Mouse (Mus musculus) brain, embryonic 14.5 days (tissue): Measurements from ENCODE around the gene Smok2b. TPM values are rescaled to one million over a fixed set of nuclear protein-coding genes. Genes with fewer than 3 reads are reported as not detected.
"Not testable (repeated sequence)": the region's sequence is repeated elsewhere in the genome, so short reads cannot be mapped to it uniquely, and the experiment has no call there.

ENCODE experiments used
- DNase-seq: peaks from one replicate; pipeline ENCODE4 v3.0.0-alpha.2; 2011; ENCODE audit warnings: low read depth
- CTCF ChIP-seq: fragments of 200-500 bp; IDR thresholded peaks from 2 replicates; pipeline ENCODE4 v1.5.1; 2012; ENCODE audit warnings: inconsistent platforms, mild to moderate bottlenecking, moderate library complexity, borderline replicate concordance; ENCODE audit not compliant: insufficient read depth, insufficient read length; ENCODE audit errors: extremely low read depth
- POLR2A ChIP-seq: fragments of 200-500 bp; IDR thresholded peaks from 2 replicates; pipeline ENCODE4 v1.6.1; 2012; ENCODE audit warnings: mild to moderate bottlenecking, inconsistent platforms, borderline replicate concordance; ENCODE audit not compliant: poor library complexity, insufficient read depth, insufficient read length, severe bottlenecking; ENCODE audit errors: extremely low read depth
- polyA plus RNA-seq: library from polyadenylated mRNA; depleted of rRNA; stranded (reverse); fragments of >200 nt; gene quantifications from 2 replicates; pipeline ENCODE4 v1.2.3, GENCODE M21; 2012; rRNA removed

Smok2b gene
- polyA plus RNA-seq: not detected in 2 replicates

DNA sequence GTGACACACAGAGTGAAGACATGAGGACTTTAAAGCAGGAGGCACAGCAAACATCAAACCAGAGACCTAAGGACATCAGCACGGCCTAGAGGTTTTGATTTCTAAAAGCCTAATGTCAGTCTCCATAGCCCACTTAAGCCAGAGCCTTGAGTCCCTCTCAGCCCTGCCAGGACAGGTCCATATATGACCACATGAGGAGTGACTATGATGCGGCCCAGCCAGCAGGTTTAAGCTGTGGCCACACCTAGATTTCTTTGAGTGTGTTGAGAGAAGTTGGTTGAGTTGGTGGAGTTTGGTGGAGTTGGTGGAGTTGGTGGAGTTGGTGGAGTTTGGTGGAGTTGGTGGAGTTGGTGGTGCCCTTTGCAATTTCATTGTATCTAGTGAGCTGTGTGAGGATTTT, at the start of gene Smok2b:
Gene Smok2b, plus strand, starts transcription at position 301 of the 400 bp plus-strand sequence.
- DNase-seq: not testable (repeated sequence)

DNA sequence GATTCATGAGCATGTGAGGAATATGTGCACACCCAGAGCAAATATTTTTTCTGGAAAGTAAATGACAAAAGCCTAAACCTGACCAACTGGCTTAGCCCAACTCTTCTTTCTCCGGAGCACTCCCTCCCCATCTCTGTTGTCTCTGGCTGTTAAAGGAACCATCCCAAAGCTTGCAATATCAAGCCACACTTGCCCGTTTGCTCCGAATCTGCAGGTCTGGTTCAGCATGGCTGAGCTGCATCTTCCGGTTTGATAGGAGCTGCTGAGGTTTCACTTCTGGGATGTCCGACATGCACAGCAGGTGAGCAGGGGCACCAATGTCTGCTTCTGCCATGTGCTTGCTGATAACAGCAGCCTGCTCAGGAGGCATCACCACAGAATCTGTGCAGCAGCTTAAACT, 49.6 kb upstream of the Smok2b start:
- DNase-seq: not testable (repeated sequence)

DNA sequence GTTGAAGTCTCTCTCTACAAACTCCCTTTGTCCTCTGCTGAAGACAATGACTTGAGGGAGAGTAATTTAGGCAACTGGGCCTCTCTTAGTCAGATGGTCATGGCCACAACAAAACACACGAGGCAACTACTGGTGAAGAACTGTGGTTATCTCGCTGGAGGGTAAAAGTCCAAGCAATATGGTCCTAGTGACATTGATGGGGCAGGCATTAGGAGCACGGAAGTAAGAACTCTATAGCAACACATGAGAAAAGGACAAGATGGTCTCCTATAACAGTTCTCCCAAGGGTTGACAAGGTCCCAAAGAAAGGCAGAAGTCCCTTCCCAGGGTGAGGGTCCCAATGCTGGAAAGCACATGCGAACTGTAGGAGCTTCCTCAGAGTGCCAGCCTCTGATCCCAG, 47.3 kb upstream of the Smok2b start:
- not testable (repeated sequence) for DNase-seq

DNA sequence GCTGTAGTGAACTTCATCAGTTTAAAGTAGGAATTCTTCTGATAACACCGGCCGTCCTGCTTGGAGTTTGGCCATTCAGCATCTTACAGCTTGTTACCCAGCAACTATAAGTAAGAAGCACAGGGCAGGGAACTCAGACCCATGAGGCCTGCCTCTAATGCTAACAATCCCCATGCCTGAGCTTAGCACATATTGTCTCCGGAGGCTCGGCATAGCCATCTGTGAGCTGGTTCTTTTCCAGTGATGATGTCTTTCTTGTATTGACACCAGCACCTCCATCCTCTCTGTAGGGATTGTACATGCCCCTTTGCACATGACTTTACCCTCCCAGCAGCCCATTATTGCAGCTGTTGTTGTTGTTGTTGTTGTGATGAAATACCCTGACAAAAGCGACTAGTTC, 45.5 kb upstream of the Smok2b start:
- not testable (repeated sequence) for DNase-seq

DNA sequence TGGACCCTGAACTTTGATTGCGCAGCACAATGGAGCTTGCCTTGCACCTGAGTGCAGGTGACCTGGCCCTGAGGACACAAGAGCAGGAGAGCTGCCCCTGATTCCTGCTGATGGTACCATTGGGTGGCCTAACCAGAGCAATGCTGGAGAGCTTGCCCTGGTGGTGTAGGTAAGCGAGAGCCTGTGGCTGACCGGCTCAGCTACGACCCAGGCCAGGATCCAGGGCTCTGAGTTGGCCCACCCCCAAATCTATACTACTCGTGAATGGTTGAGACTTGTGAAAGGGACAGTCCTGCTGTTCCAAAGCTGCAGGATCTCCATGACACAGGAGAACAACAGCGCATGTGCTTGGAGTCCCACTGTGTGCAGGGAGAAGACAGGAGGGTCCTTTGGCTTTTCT, 43.5 kb upstream of the Smok2b start:
- DNase-seq: not testable (repeated sequence)

DNA sequence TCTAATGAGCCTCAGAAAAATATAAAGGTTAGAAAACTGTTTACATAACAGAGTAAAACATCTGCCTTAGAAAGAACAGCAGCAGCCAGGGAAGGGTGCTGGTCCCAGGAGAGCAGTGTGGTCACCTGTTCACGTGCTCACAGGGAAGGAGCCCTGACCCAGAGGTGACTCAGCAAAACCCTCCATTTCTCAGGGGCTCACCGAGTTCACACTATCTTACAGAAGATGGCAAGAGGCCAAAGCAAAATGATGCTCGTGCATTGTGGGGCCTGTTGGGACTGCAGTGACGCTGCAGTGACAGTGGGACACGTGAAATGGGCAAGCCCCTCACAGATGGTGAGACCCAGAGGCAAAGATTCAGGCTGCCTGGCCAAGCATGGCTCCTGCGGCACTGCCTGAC, 42.4 kb upstream of the Smok2b start:
- DNase-seq: not testable (repeated sequence)

DNA sequence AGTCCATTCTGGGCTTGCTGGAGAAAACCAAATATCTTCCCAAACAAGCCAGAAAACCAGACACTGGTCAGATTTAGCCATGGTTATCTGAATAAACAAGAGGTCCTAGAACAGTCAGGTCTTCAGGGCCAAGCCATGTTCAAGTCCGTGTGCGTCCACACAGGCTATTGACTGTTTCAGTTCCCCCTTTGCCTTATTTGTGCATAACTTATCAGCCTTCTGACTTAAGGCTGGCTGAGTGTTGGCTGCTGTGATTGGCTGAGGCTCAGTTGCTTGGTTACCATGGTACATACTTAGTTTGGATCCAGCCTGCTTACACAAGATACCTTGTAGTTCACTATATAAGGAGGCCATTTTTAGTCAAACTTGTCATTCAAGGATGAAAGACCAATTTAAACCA, 41.2 kb upstream of the Smok2b start:
- not testable (repeated sequence) for DNase-seq

DNA sequence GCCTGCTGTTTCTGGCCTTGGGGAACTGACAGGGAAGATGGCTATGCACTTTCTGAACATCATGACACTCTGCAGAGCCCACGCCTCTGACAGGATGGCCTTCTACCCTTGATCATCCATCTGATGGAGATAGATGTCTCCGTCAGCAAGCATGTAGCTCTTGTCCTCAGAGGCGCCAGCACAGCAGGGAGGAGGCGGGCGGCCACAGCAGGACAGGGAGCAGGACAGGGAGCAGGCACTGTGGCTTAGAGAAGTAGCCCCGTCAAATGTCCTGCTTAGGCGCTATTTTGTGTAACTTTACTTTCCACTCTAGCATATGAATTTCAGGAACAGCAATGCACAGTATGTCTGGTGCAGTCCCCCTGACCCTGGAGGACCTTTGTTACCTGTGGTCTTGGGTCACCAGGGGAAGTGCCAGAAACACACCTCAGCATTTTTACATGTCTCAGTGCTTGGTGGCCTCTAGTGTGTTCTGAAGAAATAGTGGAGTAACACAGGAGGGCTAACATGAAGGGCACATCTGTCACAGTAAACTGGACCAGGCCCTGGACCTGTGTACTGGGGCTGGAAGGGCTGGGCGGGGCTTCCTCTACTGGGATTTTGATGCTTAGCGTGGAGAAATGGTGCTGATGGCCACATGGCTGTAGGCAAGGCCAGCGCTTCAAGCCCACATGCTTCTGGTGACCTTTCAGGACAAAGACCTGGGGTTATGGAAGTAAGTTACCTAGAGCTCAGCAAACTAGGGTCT, 39.0 kb upstream of the Smok2b start:
- not testable (repeated sequence) for DNase-seq

DNA sequence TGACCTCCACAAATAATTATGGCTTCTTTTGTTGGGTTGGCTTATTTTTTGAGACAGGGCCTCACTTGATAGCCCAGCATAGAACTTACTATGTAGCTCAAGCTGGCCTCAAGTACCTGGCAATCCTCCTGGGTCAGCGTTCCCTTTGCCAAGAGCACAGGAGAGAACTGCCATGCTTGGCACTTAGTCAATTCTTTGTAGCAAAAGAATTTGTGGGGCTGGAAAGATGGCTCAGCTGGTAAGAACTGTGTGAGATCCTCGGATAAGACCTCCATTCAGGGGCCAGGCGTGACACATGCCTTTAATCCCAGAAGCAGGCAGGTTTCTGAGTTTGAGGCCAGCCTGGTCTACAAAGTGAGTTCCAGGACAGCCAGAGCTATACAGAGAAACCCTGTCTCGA, 33.6 kb upstream of the Smok2b start:
- not testable (repeated sequence) for DNase-seq

DNA sequence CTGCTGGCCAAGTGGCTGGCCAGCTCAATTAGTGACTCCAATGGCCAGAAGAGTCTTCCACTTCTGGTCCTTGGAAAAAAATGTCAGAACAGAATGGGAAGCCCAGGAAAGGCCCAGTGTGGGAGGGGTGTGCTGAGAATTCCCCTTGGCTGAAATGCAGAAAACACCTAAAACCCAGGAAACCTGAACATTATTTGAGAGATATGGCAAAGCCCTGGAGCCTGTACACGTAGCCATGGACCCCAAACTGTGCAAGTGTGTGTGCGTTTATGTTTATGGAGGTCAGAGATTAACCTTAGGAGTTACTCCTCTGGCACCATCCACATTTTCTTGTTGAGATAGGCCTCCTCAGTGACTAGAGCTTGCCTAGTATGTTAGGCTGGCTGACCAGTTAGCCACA, 31.2 kb upstream of the Smok2b start:
- DNase-seq: not testable (repeated sequence)

DNA sequence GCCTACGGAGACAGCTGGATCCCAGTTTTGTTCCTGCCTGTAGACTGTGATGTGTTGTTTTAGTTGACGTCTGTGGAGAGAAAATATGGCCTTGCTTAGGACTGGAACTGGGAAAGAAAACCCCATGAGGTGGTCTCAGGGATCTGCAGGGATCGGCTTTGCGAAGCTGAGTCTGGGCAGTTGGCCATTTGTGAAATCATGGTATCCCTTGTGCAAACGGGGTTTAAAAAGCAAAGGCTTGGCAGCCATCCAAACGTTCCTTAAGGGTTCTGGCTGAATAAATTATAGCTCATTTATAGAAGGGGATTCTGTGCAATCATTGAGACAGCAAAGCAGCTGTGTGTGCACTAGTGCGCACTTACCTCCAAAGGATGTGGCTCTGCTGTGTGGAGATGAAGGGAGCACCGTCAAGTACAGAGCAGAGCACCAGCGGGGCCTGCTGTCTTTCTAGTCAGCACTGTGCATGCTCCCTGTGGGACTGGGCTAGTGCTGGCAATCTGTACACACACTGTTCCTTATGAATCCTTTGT, 30.1 kb upstream of the Smok2b start:
- peak; percentile 82 for DNase-seq

DNA sequence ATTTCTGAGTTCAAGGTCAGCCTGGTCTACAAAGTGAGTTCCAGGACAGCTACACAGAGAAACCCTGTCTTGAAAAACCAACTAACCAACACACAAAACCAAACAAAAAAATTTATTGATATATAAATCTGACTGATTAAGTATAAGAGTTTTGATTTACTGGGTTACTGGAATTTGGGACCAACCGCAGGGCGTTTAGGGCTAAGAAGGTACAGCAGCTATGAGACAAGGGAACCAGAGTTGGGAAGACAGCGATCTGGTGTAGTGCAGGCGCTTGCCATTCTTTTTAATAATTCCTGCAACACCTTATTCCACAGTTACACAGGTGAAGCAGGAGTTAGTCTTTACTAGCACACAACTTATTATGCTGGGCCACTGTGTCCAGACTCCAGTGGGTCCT, 28.5 kb upstream of the Smok2b start:
- not testable (repeated sequence) for DNase-seq

DNA sequence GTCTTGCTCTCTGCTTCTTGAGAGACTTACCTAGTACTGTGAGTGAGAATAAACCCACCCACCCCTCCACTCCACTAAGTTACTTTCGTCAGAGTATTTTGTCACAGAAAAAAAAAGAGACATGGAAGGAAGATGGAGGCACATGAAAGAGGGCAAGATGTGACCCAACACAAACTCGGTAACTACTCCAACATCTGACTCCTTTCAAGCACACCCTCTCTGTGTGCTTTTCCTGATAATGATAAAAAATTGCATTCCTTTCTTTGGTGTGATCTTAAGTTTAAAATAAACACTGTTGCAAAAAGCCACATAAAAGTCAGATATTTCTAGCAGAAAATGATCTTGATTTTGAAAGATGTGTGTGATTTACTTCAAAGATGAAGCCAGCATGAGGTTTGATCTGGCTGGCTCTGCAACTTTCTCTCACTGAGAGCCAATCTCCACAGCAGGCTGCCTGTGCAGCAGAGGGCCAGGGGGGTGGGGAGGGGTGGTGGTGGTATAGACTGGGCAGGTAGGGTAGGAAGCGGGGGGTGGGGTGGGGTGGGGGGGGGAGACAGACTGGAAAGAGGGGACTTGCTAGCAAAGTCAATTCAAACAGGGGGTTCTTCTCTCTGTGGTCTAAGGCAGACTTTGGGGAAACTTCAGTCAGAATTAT, 27.5 kb upstream of the Smok2b start:
- DNase-seq: not testable (repeated sequence)

DNA sequence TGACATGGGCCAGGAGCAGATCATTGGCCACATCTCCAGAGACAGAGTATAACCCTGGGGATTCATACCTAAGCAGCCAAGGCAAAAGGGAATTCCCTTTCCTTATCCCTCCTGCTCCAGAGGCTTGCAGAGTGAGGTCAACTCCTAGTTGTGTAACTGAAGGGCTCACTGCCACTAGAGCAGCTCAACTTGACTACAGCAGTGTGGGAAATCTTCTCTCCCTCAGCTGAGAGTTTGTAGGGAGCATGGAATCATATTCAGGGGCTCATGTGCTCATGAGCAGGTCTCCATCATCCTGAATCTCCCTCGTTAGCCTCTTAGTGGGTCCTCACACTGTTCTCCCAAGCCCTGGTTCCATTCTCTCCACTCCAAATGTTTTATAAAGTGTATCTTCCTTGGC, 24.8 kb upstream of the Smok2b start:
- DNase-seq: not testable (repeated sequence)

DNA sequence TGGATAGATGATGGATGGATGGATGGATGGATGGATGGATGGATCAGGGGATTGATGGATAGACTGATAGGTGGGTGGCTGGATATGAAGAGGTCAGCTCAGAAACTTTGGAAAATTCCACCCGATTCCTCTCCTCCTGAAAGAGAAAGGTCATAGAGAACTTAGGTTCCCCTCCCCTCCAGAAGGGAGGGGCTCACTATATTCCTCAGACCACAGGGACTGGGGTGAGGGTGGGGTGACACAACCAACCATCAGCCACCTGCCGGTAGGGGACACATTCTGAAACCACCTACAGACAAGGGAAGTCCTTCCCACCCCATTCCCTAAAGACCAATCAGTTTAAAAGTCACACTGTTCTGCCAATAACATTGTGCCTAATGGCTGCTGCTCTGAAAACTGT, 23.6 kb upstream of the Smok2b start:
- no peak for DNase-seq
- TF ChIP-seq POLR2A (no peak), CTCF (no peak)

DNA sequence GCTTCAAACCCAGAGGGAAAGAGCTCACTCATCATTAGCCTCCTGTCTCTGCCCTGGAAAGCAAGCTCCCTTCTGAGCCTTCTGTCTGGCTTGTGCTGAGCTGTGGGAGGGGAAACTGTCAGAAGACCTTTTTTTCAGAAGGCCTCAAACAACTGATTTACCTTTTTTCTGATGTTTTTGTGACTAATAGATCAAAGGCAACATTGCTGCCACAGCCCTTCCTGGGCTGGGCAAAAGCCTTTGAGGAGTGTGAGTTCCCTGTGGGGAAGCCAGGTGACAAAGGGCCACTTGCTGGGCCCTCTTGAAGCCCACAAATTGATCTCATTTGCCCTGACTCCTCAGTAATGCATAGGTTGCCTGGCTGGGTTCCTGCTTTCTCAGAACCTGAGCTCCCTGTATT, 21.6 kb upstream of the Smok2b start:
- DNase-seq: not testable (repeated sequence)
